Mouse (Mus musculus) brain, embryonic 14.5 days (tissue): ENCODE data around the gene Cenpx.

Experiments
- CTCF ChIP-seq: fragments of 200-500 bp; IDR thresholded peaks from 2 replicates; pipeline ENCODE4 v1.5.1; 2012; ENCODE audit warnings: inconsistent platforms, mild to moderate bottlenecking, moderate library complexity, borderline replicate concordance; ENCODE audit not compliant: insufficient read depth, insufficient read length; ENCODE audit errors: extremely low read depth
- POLR2A ChIP-seq: fragments of 200-500 bp; IDR thresholded peaks from 2 replicates; pipeline ENCODE4 v1.6.1; 2012; ENCODE audit warnings: mild to moderate bottlenecking, inconsistent platforms, borderline replicate concordance; ENCODE audit not compliant: poor library complexity, insufficient read depth, insufficient read length, severe bottlenecking; ENCODE audit errors: extremely low read depth

GRCm38 (mm10) chr11:120672687-120673593 is 40.6 kb downstream of the Cenpx start, which contains the start of gene Aspscr1:
- peak; percentile 44 for TF ChIP-seq POLR2A
- TF ChIP-seq CTCF = no peak
